Mouse (Mus musculus) embryonic facial prominence, embryonic 12.5 days (tissue): ENCODE data around the gene 1810010D01Rik. TPM values are rescaled to one million over a fixed set of nuclear protein-coding genes. Genes with fewer than 3 reads are reported as not detected.

Experiments used
- ATAC-seq: fragments of 200-750 bp; cut with Nextera tagmentation; 2 replicates; pipeline ENCODE4 v1.8.0; 2017; ENCODE audit not compliant: insufficient number of reproducible peaks, insufficient read depth, low FRiP score, low TSS enrichment
- H3K27ac ChIP-seq: fragments of 300-500 bp; sonication (generic); 2 replicates; pipeline ENCODE4 v1.5.1; 2016; ENCODE audit warnings: mild to moderate bottlenecking
- H3K27me3 ChIP-seq: fragments of 300-500 bp; sonication (generic); 2 replicates; pipeline ENCODE4 v1.6.1; 2016; ENCODE audit warnings: mild to moderate bottlenecking, moderate library complexity
- H3K36me3 ChIP-seq: fragments of 300-500 bp; sonication (generic); 2 replicates; pipeline ENCODE4 v1.6.1; 2016; ENCODE audit warnings: mild to moderate bottlenecking
- H3K4me1 ChIP-seq: fragments of 300-500 bp; sonication (generic); 2 replicates; pipeline ENCODE4 v1.6.1; 2016
- H3K4me2 ChIP-seq: fragments of 300-500 bp; sonication (generic); replicated peaks from 2 replicates; pipeline ENCODE4 v1.6.1; 2016; ENCODE audit warnings: mild to moderate bottlenecking, moderate library complexity
- H3K4me3 ChIP-seq: fragments of 300-500 bp; sonication (generic); 2 replicates; pipeline ENCODE4 v1.5.1; 2016; ENCODE audit warnings: mild to moderate bottlenecking
- H3K9ac ChIP-seq: fragments of 300-500 bp; sonication (generic); 2 replicates; pipeline ENCODE4 v1.6.1; 2016; ENCODE audit warnings: mild to moderate bottlenecking, moderate library complexity
- H3K9me3 ChIP-seq: fragments of 300-500 bp; sonication (generic); 2 replicates; pipeline ENCODE4 v1.6.1; 2016; ENCODE audit warnings: mild to moderate bottlenecking, moderate library complexity
- WGBS: fragments of 180-500 bp; shearing (Covaris S2); methylation state at CpG from one replicate; pipeline ENCODE4 v1.1.7; 2016; 5-methylcytosine and 5-hydroxymethylcytosine counted together
- polyA plus RNA-seq: library from polyadenylated mRNA; unstranded; fragments of >200 nt; fragmentation: Nextera tagmentation; extraction: Ambion mirVana; gene quantifications from 2 replicates; pipeline ENCODE4 v1.2.1, GENCODE M21; 2016

The 1810010D01Rik gene
- polyA plus RNA-seq, 1 experiment from 2014 or later, result not detected

DNA sequence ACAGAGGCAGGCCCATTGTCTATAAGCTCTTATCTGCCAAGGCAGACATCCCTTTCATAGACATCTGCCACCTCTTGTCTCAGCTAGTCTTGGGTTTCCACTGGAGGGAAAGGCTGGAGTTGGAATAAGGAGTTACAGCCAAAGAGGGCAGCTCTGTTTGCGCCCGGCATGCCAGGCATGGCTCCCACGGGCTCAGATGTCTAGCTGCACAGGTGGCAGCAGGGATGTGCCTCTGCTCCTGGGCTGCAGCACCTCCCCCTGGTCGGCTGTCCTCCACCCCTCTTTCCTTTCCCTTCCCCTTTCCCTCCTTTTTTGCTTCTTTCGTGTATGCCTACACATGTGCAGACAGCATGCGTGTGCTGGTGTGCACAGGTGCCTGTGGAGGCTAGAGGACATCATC, 15.1 kb downstream of the 1810010D01Rik start:
- no peaks in the 10 kb centered on the region for H3K36me3 ChIP-seq
- no peaks in the 10 kb centered on the region for H3K9me3 ChIP-seq
- ATAC-seq, result no peak
- peaks cover 30% of the 10 kb centered on the region for H3K4me1 ChIP-seq
- H3K9ac ChIP-seq, result no peak overlapping the region
- no peak overlapping the region for H3K4me3 ChIP-seq
- 75% methylated on average over 6 of the region's 6 CpGs for WGBS
- no peak overlapping the region for H3K27ac ChIP-seq
- no peaks in the 10 kb centered on the region for H3K27me3 ChIP-seq
- no peak overlapping the region for H3K4me2 ChIP-seq

DNA sequence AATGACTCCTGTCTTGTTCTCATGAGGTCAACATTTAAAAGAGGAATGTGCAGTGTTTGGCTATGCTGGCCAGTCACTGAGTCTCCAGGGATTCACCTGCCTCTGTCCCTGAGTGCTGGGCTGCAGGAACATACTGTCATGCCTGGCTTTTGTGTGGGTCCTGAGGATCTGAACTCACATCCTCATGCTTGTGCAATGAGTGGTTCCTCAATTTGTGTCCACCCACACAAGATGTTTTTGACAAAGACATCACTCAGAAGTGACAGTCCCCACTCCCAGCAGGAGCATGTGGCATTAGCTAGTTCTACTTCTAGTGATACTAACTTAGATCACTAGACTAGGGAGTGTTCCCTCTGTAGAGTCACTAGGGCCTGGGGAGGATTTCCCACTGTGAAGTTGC, 17.4 kb downstream of the 1810010D01Rik start:
- Histone ChIP-seq H3K9ac (no peak overlapping the region), H3K27me3 (no peaks in the 10 kb centered on the region), H3K36me3 (no peaks in the 10 kb centered on the region), H3K9me3 (no peaks in the 10 kb centered on the region), H3K4me3 (no peak overlapping the region), H3K4me2 (no peak overlapping the region), H3K27ac (no peak overlapping the region), H3K4me1 (peaks cover 20% of the 10 kb centered on the region)
- no peak for ATAC-seq

DNA sequence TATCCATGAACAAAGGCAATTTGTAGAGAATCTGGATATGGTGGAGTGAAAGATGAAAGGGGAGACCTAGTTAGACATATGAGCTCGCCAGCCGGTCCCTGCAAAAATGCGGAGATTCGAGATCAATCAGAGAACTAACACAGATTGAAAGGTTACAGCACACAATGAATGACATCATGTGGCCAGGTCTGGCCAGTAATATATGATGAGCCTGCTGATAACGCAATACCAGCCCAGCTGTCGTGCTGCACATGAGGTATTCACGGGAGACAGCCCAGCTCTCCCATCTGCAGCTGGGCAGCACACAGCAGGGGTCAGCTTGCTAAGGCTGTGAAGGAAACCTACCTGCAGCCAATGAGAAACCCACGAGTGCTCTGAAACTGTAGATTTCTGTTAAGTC, 18.6 kb downstream of the 1810010D01Rik start:
- ATAC-seq, result no peak
- Histone ChIP-seq H3K4me3 (no peak overlapping the region), H3K4me2 (no peak overlapping the region), H3K27ac (no peak overlapping the region), H3K9me3 (no peaks in the 10 kb centered on the region), H3K9ac (no peak overlapping the region), H3K36me3 (no peaks in the 10 kb centered on the region), H3K27me3 (no peaks in the 10 kb centered on the region), H3K4me1 (peaks cover 9% of the 10 kb centered on the region)
- WGBS, result 27% methylated on average over 8 of the region's 8 CpGs

DNA sequence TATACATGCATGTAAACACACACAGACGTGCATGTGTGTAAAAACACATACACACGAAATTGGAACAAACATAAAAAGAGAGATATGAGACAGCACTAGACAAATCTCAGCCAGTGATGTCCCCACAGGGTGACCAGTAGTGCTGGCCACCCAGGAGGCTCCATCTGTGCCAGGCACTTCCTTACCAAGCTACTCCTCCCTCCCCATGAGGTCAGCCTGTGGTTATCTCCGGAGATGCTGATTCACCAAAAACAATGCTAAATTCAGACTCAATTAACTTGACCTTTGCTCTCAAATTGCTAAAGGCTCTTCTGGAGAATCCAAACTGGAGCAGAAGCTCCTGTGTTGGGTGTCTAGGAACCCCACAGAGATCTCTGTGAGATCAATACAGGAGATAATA, 20.1 kb downstream of the 1810010D01Rik start:
- Histone ChIP-seq H3K36me3 (no peaks in the 10 kb centered on the region), H3K4me2 (no peak overlapping the region), H3K4me1 (0 out of 2 replicates have a peak, but pooled peaks cover 3% of the 10 kb centered on the region), H3K4me3 (no peak overlapping the region), H3K9ac (no peak overlapping the region), H3K9me3 (no peaks in the 10 kb centered on the region), H3K27me3 (no peaks in the 10 kb centered on the region), H3K27ac (no peak overlapping the region)
- ATAC-seq, result no peak
- WGBS, result 64% methylated on average over 3 of the region's 3 CpGs

DNA sequence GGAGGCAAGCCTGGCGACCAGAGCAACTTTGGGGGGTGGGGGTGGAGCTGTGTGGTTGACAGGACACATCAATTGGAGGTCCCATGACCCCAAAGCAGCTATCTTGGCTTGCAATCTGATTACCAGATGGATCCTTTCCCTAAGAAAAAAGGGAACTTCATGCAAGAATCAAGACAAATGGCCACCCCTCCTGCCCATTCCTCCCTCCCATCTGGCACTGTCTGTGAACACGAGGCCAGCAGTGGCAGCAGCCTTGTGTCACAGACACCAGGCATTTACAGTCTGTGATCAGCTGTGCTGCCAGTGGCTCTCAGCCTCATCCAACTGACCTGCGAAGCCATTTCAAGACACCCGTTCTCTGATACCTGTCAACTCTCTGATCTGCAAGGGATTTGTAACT, 25.5 kb downstream of the 1810010D01Rik start:
- Histone ChIP-seq H3K27me3 (no peaks in the 10 kb centered on the region), H3K27ac (peak overlapping the region; percentile 68; the same call in 1 of the 2 replicates), H3K4me2 (no peak overlapping the region), H3K9ac (no peak overlapping the region), H3K36me3 (no peaks in the 10 kb centered on the region), H3K9me3 (no peaks in the 10 kb centered on the region), H3K4me1 (peaks cover 35% of the 10 kb centered on the region), H3K4me3 (no peak overlapping the region)
- no peak for ATAC-seq
- 55% methylated on average over 4 of the region's 4 CpGs for WGBS

DNA sequence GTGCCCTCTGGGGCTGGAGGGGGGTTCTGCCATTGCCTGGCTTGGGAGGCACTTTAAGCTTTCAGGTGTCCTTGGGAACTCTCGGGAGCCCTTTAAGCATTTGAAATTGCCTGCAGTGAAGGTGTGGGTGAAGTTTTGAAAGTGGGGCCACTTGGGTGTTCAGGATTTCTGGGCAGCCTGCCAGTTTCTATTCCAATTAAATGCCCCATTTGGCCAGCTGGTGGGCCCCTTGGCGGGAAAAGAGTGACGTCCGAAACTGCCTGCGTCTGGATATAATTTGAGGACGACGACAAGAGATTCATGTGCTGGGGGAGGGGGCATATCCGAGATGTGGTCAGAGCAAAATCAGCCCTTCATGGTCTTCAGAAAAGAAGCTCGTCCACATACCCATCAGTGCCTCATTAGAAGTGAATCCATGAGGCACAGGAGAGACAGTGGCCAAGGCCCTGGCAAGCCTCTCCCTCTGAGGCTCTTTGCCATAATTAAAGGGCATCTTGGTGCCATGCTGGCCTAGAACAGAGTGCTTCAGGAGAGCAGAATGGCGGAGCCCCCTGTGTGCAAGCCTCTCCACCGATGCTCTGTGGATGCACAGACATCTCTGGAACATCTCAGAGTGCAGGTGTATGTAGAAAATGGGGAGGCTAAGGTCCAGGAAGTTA, 26.4 kb downstream of the 1810010D01Rik start:
- peaks cover 39% of the 10 kb centered on the region for H3K4me1 ChIP-seq
- H3K36me3 ChIP-seq, result no peaks in the 10 kb centered on the region
- no peak overlapping the region for H3K9ac ChIP-seq
- no peak overlapping the region for H3K4me3 ChIP-seq
- H3K27me3 ChIP-seq, result no peaks in the 10 kb centered on the region
- peak overlapping the region; percentile 85 for H3K27ac ChIP-seq
- no peak for ATAC-seq
- H3K9me3 ChIP-seq, result no peaks in the 10 kb centered on the region
- H3K4me2 ChIP-seq, result no peak overlapping the region
- WGBS, result 35% methylated on average over 11 of the region's 11 CpGs

DNA sequence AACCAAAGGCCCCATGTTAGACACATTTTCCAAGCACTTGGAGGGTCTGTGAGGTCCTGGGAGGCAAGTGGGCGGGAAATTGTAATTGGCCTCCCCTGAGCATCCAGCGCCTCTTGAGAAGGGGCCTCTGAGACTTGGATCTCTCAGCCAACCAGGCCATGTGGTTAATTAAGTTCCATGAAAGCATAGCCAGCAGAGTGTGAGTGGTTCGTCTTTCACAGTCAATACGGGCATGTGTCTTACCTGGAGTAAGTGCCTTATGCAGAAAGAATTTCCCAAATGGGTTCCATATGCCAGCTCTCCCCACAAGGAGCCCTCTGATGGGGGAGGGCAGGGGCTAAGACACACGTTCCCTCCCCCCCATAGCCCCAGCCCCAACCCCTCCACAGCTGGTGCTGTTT, 28.2 kb downstream of the 1810010D01Rik start:
- peak; percentile 78 for ATAC-seq

DNA sequence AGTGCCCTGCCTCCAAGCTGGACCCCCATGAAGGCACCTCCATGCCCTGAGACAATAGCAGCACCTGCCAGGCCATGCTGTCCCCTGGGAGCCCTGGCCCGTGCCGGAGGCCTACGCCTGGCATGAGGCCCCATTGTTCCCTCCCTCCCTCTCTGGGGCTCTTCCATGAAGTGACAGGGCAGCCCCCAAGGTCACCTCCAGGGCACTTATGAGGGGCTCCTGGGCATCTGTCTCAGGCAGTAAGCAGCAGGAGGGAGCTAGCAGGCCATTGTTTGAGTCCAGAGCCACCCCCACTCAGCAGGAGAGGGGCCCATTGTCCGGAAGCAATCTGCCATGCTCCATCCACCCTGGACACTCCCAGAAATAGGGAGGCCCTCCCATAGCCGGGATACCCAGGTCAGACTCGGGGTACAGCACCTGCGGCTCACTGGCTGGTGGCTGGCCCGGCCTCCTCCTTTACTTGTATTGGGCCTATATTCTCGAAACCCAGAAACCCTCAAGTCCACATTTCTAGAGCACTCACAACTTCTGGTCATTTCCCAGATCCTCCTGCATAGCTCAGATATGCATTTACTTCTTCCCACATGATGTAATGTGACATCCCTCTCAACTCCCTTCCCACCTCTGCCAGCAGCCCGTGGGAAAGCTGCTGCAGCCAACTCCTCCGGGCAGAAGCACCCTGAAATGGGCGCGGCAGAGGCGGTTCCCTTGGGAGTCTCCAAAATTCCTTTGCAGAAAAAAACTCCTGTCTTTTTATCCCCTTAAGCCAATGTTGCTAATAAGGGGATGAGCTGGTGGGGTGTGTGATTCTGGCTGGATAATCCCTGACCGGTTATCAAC, 30.9 kb downstream of the 1810010D01Rik start:
- no peak overlapping the region; the same call in 1 of the 2 replicates for H3K27ac ChIP-seq
- no peak overlapping the region for H3K4me2 ChIP-seq
- ATAC-seq, result no peak
- H3K27me3 ChIP-seq, result no peaks in the 10 kb centered on the region
- H3K9ac ChIP-seq, result no peak overlapping the region
- H3K4me3 ChIP-seq, result no peak overlapping the region
- no peaks in the 10 kb centered on the region for H3K9me3 ChIP-seq
- 50% methylated on average over 15 of the region's 15 CpGs for WGBS
- H3K36me3 ChIP-seq, result no peaks in the 10 kb centered on the region
- peaks cover 41% of the 10 kb centered on the region for H3K4me1 ChIP-seq

More for the DNA sequence above, 28.2 kb downstream of the 1810010D01Rik start:
- Histone ChIP-seq H3K4me1 (peaks cover 40% of the 10 kb centered on the region), H3K9ac (no peak overlapping the region), H3K9me3 (no peaks in the 10 kb centered on the region), H3K27me3 (no peaks in the 10 kb centered on the region), H3K36me3 (no peaks in the 10 kb centered on the region), H3K4me3 (no peak overlapping the region), H3K4me2 (no peak overlapping the region), H3K27ac (peak overlapping the region; percentile 85)
- 14% methylated on average over 5 of the region's 5 CpGs for WGBS

DNA sequence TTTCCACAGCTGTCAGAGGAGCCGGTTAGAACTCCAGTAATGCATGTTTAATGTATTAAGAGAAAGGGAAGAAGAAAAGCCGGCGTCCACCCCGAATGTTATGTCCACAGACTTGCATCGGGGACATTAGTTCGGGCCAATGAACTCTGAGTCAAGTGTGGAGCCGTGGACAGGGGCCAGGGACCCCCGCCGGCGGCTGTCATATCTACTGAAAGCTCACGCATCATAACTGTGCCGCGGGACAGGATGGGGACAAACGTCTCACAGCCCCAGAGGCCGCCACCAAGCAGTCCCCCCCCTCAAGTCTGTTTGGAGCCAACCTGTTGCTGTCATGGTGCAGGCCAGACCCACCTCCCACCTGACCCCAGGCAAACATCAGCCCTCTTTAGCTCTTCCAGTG, 34.4 kb downstream of the 1810010D01Rik start:
- Histone ChIP-seq H3K9me3 (no peaks in the 10 kb centered on the region), H3K4me1 (peaks cover 10% of the 10 kb centered on the region; the same call in 1 of the 2 replicates), H3K36me3 (no peaks in the 10 kb centered on the region), H3K4me2 (no peak overlapping the region), H3K27ac (no peak overlapping the region), H3K27me3 (no peaks in the 10 kb centered on the region), H3K9ac (no peak overlapping the region), H3K4me3 (no peak overlapping the region)
- no peak for ATAC-seq
- 67% methylated on average over 15 of the region's 15 CpGs for WGBS

GRCm38 (mm10) chr7:145173116-145173515, 34.8 kb downstream of the 1810010D01Rik start:
- H3K27ac ChIP-seq, result no peak overlapping the region
- no peaks in the 10 kb centered on the region for H3K36me3 ChIP-seq
- 11% methylated on average over 12 of the region's 12 CpGs for WGBS

GRCm38 (mm10) chr7:145169703-145170102, 38.2 kb downstream of the 1810010D01Rik start:
- Histone ChIP-seq H3K9me3 (no peaks in the 10 kb centered on the region), H3K27me3 (no peaks in the 10 kb centered on the region), H3K9ac (no peak overlapping the region), H3K27ac (no peak overlapping the region), H3K4me2 (no peak overlapping the region), H3K4me1 (peaks cover 5% of the 10 kb centered on the region; the same call in 1 of the 2 replicates), H3K36me3 (no peaks in the 10 kb centered on the region), H3K4me3 (no peak overlapping the region)
- ATAC-seq, result no peak
- WGBS, result 78% methylated on average over 3 of the region's 3 CpGs

More at GRCm38 (mm10) chr7:145173116-145173515, 34.8 kb downstream of the 1810010D01Rik start:
- ATAC-seq, result no peak
- peaks cover 10% of the 10 kb centered on the region; the same call in 1 of the 2 replicates for H3K4me1 ChIP-seq
- H3K4me2 ChIP-seq, result 0 out of 2 replicates have a peak overlapping the region, but pooled peaks have one; percentile 7
- no peaks in the 10 kb centered on the region for H3K9me3 ChIP-seq
- no peaks in the 10 kb centered on the region for H3K27me3 ChIP-seq
- H3K9ac ChIP-seq, result no peak overlapping the region
- no peak overlapping the region for H3K4me3 ChIP-seq
